Mouse (Mus musculus): ENCODE measurements around the gene Cped1.

DNA sequence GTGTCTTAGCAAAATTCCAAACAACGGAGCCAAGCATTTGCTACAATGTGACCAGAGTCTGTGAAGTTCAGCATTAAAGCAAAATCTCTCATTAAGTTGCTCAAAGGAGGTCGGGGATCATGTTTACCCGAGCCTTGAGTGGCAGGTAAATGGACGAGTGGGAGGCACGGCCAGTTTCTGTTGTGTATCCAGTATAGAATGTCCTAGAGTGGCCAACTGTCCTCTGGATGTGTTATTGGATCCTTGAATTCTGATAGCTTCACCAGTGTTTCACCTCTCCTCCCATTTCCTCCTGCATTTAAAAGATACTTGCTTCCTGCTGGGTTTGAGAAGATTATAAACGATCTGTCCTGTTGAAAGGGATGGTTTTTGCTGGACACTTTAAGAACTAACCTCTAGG, 14.4 kb downstream of the Cped1 start:
- TF ChIP-seq CTCF (IDR thresholded peaks at IDR 0.05; ENCODE audit: low read depth, low read length) (no peak), TAL1 (conservative IDR thresholded peaks at IDR 0.05; ENCODE audit: low read depth, low read length) (no peak)
